Mouse (Mus musculus) hindbrain, embryonic 16.5 days (tissue): ENCODE results near the gene Mrpl2. TPM values are rescaled to one million over a fixed set of nuclear protein-coding genes. Genes with fewer than 3 reads are reported as not detected.

Experiments
- ATAC-seq: fragments of 200-750 bp; cut with Nextera tagmentation; 2 replicates; pipeline ENCODE4 v1.8.0; 2017; ENCODE audit warnings: moderate TSS enrichment, moderate library complexity
- H3K27ac ChIP-seq: fragments of 300-500 bp; sonication (generic); 2 replicates; pipeline ENCODE4 v1.5.1; 2014; ENCODE audit warnings: low read depth, mild to moderate bottlenecking, control low read depth, low read length, moderate library complexity
- H3K27me3 ChIP-seq: fragments of 300-500 bp; sonication (generic); replicated peaks from 2 replicates; pipeline ENCODE4 v1.6.1; 2014; ENCODE audit warnings: low read length; ENCODE audit not compliant: control insufficient read depth, insufficient read depth
- H3K36me3 ChIP-seq: fragments of 300-500 bp; sonication (generic); 2 replicates; pipeline ENCODE4 v1.6.1; 2014; ENCODE audit warnings: mild to moderate bottlenecking, low read length, moderate library complexity, mixed read lengths; ENCODE audit not compliant: control insufficient read depth, insufficient read depth
- H3K4me1 ChIP-seq: fragments of 300-500 bp; sonication (generic); 2 replicates; pipeline ENCODE4 v1.6.1; 2014; ENCODE audit warnings: low read depth, low read length; ENCODE audit not compliant: control insufficient read depth, insufficient read depth
- H3K4me2 ChIP-seq: fragments of 300-500 bp; sonication (generic); 2 replicates; pipeline ENCODE4 v1.6.1; 2014; ENCODE audit warnings: mild to moderate bottlenecking, low read length, control low read depth, moderate library complexity
- H3K4me3 ChIP-seq: fragments of 300-500 bp; sonication (generic); 2 replicates; pipeline ENCODE4 v1.5.1; 2014; ENCODE audit warnings: mild to moderate bottlenecking, low read length, control low read depth, moderate library complexity
- H3K9ac ChIP-seq: fragments of 300-500 bp; sonication (generic); 2 replicates; pipeline ENCODE4 v1.6.1; 2014; ENCODE audit warnings: low read depth, mild to moderate bottlenecking, control low read depth, low read length, moderate library complexity
- H3K9me3 ChIP-seq: fragments of 300-500 bp; sonication (generic); 2 replicates; pipeline ENCODE4 v1.6.1; 2014; ENCODE audit warnings: mild to moderate bottlenecking, low read length, moderate library complexity; ENCODE audit not compliant: control insufficient read depth
- WGBS: fragments of 180-500 bp; shearing (Covaris S2); extraction: QIAGEN DNeasy Blood & Tissue Kit; methylation state at CpG from one replicate; pipeline ENCODE4 v1.1.7; 2014; 5-methylcytosine and 5-hydroxymethylcytosine counted together
- polyA plus RNA-seq: library from polyadenylated mRNA; unstranded; fragments of >200 nt; fragmentation: Nextera tagmentation; extraction: Ambion mirVana; gene quantifications from 2 replicates; pipeline ENCODE4 v1.2.1, GENCODE M21; 2015

Mrpl2 gene
- polyA plus RNA-seq, 1 experiment from 2014 or later: 73.7 TPM

GRCm38 (mm10) chr17:46674530-46675283, 28.7 kb downstream of the Mrpl2 start:
- Histone ChIP-seq H3K4me1 (peaks cover 23% of the 10 kb centered on the region), H3K4me3 (peak overlapping the region; percentile 85), H3K27me3 (no peaks in the 10 kb centered on the region), H3K9me3 (no peaks in the 10 kb centered on the region), H3K27ac (peak overlapping the region; percentile 77), H3K36me3 (peaks cover 37% of the 10 kb centered on the region), H3K4me2 (peak overlapping the region; percentile 86), H3K9ac (peak overlapping the region; percentile 75)
- peak; percentile 49 for ATAC-seq
- 17% methylated on average over 15 of the region's 15 CpGs for WGBS

GRCm38 (mm10) chr17:46678416-46678815, 32.4 kb downstream of the Mrpl2 start, which contains the start of gene Mea1:
Mea1 (plus strand) TSS chr17:46678793.
- H3K4me2 ChIP-seq: peak within 1 kb of the TSS; percentile 67
- 95% methylated on average over 7 of the region's 9 CpGs for WGBS
- no peak within 1 kb of the TSS for H3K27ac ChIP-seq
- peak within 1 kb of the TSS; percentile 89 for H3K4me3 ChIP-seq
- no peak for ATAC-seq
- peaks cover 30% of the 10 kb centered on the region for H3K4me1 ChIP-seq
- no peaks in the 10 kb centered on the region for H3K27me3 ChIP-seq
- no peaks in the 10 kb centered on the region for H3K9me3 ChIP-seq
- peaks cover 36% of the 10 kb centered on the region for H3K36me3 ChIP-seq
- peak within 1 kb of the TSS; percentile 85 for H3K9ac ChIP-seq

- no peak overlapping the region for H3K4me3 ChIP-seq
- WGBS: 70% methylated on average over 9 of the region's 9 CpGs
- no peak for ATAC-seq
Measured at GRCm38 (mm10) chr17:46678911-46679310, 32.9 kb downstream of the Mrpl2 start.

GRCm38 (mm10) chr17:46679843-46680759, 34.1 kb downstream of the Mrpl2 start:
- Histone ChIP-seq H3K4me3 (peak overlapping the region; percentile 89), H3K4me2 (peak overlapping the region; percentile 67), H3K27ac (peak overlapping the region; percentile 94), H3K9me3 (no peaks in the 10 kb centered on the region), H3K36me3 (peaks cover 44% of the 10 kb centered on the region), H3K27me3 (no peaks in the 10 kb centered on the region), H3K4me1 (peaks cover 22% of the 10 kb centered on the region), H3K9ac (peak overlapping the region; percentile 85)
- 2% methylated on average over 34 of the region's 34 CpGs for WGBS
- ATAC-seq: peak; percentile 58

More at GRCm38 (mm10) chr17:46678911-46679310, 32.9 kb downstream of the Mrpl2 start:
- H3K27me3 ChIP-seq: no peaks in the 10 kb centered on the region
- H3K9me3 ChIP-seq: no peaks in the 10 kb centered on the region
- no peak overlapping the region for H3K9ac ChIP-seq
- no peak overlapping the region for H3K27ac ChIP-seq
- peaks cover 27% of the 10 kb centered on the region for H3K4me1 ChIP-seq
- peaks cover 41% of the 10 kb centered on the region for H3K36me3 ChIP-seq
- peak overlapping the region; percentile 67 for H3K4me2 ChIP-seq

DNA sequence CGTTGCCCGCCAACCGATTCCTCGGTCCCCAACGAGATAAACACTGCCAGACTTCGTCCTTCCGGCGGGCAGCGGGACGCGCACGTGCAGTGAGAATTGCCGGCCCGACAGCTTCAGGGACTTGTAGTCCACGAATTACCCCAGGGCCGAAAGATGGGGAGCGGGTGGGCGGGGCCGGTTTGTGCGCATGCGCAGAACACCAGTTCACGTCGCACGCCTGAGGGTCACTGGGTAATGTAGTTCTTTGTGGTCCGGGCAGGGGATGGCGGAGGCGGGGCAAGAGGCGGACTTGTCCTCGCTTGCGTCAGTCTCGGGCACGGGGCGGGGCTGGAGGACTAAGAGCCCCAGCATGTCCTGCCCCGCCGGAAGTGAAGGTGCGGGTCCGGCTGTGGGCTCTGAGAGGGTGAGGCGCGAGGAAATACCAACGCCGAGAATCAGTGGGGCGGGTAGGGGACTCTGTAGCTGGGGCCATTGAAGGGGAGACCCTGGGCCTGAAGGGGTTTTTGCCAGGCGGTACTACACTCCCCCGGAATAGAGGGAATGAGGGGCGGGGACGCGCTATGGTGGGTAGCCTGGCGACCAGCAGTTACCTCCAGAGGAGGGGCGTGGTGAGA, 34.8 kb downstream of the Mrpl2 start, which contains the start of gene Klhdc3:
TSS of gene Klhdc3 (minus strand) at position 155 of the 614 bp plus-strand sequence.
- H3K4me2 ChIP-seq: peak within 1 kb of the TSS; percentile 94
- WGBS: under 1% methylated on average over 49 of the region's 49 CpGs

DNA sequence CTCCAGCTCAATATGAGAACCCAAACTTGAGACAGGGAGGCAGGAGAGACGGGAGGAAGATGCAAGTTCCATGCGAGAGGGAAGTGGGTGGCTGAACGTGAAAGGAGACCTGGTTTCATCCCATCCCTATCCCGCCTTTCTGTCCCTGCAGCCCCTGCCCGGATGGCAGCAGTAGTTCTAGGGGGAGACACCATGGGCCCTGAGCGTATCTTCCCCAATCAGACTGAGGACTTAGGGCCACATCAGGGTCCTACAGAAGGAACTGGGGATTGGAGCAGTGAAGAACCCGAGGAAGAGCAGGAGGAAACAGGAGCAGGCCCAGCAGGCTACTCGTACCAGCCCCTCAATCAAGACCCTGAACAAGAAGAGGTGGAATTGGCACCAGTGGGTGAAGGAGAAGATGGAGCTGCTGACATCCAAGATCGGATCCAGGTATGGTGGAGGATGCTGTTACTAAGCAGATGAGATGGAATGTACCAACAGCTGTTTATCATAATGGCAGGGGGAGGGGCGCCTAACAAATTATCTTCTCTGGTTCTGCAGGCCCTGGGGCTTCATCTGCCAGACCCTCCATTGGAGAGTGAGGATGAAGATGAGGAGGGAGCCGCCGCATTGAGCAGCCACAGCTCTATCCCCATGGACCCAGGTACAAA, 35.6 kb downstream of the Mrpl2 start:
- peaks cover 47% of the 10 kb centered on the region for H3K36me3 ChIP-seq

More for the DNA sequence above, 34.8 kb downstream of the Mrpl2 start, which contains the start of gene Klhdc3:
- H3K36me3 ChIP-seq: peaks cover 45% of the 10 kb centered on the region
- no peaks in the 10 kb centered on the region for H3K27me3 ChIP-seq
- H3K4me3 ChIP-seq: peak within 1 kb of the TSS; percentile 89
- H3K27ac ChIP-seq: peak within 1 kb of the TSS; percentile 94
- peaks cover 22% of the 10 kb centered on the region for H3K4me1 ChIP-seq
- peak within 1 kb of the TSS; percentile 85 for H3K9ac ChIP-seq
- no peaks in the 10 kb centered on the region for H3K9me3 ChIP-seq
- peak; percentile 97 for ATAC-seq

DNA sequence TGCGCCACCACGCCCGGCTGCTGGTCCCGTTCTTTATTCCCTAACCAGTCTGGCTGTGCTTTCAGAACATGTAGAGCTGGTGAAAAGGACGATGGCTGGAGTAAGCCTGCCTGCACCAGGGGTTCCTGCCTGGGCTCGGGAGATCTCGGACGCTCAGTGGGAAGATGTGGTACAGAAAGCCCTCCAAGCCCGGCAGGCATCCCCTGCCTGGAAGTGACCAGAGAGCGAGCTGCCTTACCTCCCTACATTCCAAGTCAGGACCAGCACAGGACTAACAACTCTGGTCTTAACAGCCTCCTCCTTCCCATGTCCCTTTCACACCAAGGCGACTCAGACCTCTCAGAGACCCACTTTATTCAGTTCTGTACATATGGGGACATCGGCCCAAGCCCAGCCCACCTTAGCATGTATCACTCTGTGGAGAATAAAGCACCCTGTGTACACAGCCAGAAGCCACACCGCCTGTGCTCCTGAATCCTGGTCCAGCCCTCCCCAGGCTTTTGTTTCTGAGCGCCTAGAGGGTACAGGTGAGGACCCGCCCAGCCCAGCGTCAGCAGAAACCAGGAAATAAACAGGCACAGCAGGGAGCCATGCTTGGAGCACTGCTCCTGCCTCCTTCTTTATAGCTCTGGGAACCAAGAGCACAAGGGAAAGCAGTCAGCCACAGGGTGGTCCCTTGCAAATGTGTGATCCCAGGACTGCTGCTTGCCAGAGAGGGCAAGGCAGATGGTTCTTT, 36.8 kb downstream of the Mrpl2 start:
- Histone ChIP-seq H3K27ac (no peak overlapping the region), H3K36me3 (peaks cover 39% of the 10 kb centered on the region), H3K4me2 (no peak overlapping the region), H3K27me3 (no peaks in the 10 kb centered on the region), H3K9ac (no peak overlapping the region), H3K9me3 (no peaks in the 10 kb centered on the region), H3K4me1 (peaks cover 22% of the 10 kb centered on the region), H3K4me3 (no peak overlapping the region)
- no peak for ATAC-seq
- 81% methylated on average over 16 of the region's 16 CpGs for WGBS

More for the DNA sequence above, 35.6 kb downstream of the Mrpl2 start:
- H3K4me1 ChIP-seq: peaks cover 22% of the 10 kb centered on the region
- H3K4me3 ChIP-seq: peak overlapping the region; percentile 89
- no peaks in the 10 kb centered on the region for H3K27me3 ChIP-seq
- WGBS: 23% methylated on average over 12 of the region's 12 CpGs
- peak overlapping the region; percentile 94 for H3K4me2 ChIP-seq
- no peaks in the 10 kb centered on the region for H3K9me3 ChIP-seq
- no peak for ATAC-seq
- peak overlapping the region; percentile 74 for H3K9ac ChIP-seq
- H3K27ac ChIP-seq: peak overlapping the region; percentile 83

DNA sequence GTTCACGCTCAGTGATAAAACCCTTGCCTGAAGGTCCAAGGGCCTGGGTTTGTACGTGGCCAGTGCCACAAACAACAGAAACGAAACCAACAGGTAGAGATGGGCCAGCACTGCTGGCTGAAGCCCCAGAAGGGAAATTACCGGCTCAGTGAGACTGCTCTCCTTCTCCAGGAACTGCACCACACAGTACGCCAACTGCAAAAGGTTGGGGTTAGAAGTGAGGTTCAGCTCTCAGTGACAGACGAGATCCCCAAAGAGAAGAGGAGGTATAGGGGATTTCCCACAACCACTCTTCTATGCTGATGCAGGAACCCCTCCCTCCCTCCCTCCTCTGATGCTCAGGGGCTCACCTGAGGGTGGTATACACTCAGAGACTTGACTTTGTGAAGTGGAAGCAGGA, 39.9 kb downstream of the Mrpl2 start:
- no peaks in the 10 kb centered on the region for H3K27me3 ChIP-seq
- peaks cover 34% of the 10 kb centered on the region for H3K36me3 ChIP-seq
- no peak overlapping the region for H3K27ac ChIP-seq
- H3K4me1 ChIP-seq: peaks cover 8% of the 10 kb centered on the region
- no peaks in the 10 kb centered on the region for H3K9me3 ChIP-seq
- H3K9ac ChIP-seq: no peak overlapping the region
- WGBS: 92% methylated on average over 6 of the region's 6 CpGs
- ATAC-seq: no peak
- no peak overlapping the region for H3K4me3 ChIP-seq
- no peak overlapping the region for H3K4me2 ChIP-seq
